Mouse (Mus musculus) neutrophil, adult 5-6 weeks (primary cell): Measurements from ENCODE around the gene Stk10. TPM values are rescaled to one million over a fixed set of nuclear protein-coding genes. Genes with fewer than 3 reads are reported as not detected.
A peak's percentile ranks its signal among the peaks of the same experiment; 100 is the strongest.

Source experiments
- ATAC-seq: fragments of 151-379, 151-347 bp; 2 replicates; pipeline ENCODE4 v1.8.0; 2017; ENCODE audit warnings: mild to moderate bottlenecking, moderate TSS enrichment; ENCODE audit not compliant: insufficient number of reproducible peaks, poor library complexity, low FRiP score, severe bottlenecking; ENCODE audit errors: extremely low read depth
- total RNA-seq: library from RNA; stranded (forward); fragments of 200-1000 nt; gene quantifications from 2 replicates; pipeline ENCODE4 v1.2.3, GENCODE M21; 2017

Stk10 gene
- total RNA-seq, 1 experiment from 2014 or later: 193 TPM

DNA sequence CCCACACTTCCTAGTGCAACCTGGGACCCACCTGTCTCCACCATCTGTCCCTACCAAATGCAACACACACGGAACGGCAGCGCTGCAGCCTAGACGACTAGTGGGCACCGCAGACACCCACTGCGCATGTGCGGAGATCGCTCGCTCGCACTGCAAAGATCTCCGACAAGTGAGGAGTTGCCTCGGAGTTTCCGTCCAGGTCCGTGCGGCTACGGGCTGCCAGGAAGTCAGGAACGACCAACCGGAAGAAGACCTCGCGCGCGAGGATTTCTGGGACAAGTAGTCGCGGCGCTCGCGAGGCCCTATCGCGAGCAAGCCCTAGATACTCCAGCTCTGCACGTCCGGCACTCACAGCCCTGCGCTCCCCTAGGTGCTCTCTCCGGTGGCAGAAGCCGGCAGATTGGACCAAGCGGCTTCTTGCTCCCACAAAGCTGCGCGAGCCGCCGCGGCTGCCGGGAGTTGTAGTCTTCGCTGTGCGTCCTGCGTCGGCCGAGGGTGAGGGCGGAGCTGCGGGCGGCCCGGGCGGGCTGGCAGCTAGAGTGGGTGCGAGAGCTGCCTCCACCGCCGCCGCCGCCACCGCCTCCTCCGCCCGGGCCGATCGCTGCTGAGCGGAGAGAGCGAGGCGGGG, 109.3 kb downstream of the Stk10 start, which contains the start of gene Fbxw11:
TSS of gene Fbxw11 (plus strand) at position 476 of the 628 bp plus-strand sequence.
- peak; percentile 82 for ATAC-seq

DNA sequence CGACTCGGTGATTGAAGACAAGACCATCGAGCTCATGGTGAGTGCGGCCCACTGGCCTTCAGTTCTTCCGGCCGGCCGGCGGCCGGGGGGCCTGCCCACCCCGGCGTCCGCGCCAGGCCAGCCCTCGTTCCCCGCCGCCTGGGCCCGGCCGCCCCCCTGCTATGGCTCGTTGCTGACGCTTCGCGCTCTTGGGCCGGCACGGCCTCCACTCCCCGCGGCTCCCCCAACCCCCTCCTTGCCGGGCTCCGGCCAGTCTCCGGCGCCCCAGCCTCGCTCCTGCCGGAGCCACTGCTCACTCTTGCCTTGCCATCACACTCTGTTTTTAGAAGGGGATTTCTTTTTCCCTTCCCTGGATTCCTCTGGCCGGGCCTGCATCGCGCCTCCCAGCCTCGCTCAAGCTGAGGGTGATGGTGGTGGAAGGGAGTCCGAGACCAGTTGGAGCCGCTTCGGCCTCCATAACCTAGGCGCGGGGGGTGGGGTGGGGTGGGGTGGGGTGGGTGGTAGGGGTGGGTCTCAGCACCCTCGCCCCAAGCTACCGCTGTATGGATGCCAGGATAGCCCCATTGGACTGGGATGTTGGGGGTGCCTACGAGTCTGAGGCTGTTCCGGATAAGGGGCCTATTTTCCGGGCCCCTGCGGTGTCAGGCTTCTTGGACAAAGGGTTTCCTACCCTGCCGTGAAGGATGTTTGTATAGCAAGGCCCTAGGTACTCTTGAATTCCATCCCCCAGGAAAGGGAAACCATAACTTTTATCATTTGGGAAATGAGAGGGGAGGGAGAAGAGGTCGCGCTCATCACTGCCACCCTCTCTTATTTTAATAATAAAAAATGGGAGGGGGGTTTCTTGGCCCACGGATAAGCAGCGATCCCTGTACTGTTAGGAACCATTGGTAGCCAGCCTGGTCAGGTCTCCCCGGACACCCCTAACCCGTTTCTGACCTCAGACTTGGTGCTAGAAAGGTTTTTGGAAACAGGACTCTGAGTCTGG, 110.1 kb downstream of the Stk10 start:
- no peak for ATAC-seq

DNA sequence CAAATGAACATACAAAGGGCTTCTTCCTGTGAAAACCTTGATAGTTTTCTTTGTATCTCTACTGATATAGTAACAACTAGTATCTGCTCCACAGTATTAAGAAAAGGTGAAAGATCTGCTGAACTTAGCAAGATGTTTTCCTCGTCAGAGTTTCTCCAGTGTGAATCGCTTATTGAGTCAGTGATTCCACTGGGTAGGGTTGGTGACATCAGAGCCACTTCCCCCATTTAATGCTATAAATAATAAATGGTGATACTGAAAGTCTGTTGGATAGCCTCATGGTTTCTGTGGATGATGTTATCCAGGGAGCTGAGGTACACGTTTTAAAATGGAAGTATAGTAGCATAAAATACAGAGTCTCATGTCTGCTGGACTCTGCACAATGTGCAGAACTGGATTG, 110.9 kb downstream of the Stk10 start:
- ATAC-seq: no peak

DNA sequence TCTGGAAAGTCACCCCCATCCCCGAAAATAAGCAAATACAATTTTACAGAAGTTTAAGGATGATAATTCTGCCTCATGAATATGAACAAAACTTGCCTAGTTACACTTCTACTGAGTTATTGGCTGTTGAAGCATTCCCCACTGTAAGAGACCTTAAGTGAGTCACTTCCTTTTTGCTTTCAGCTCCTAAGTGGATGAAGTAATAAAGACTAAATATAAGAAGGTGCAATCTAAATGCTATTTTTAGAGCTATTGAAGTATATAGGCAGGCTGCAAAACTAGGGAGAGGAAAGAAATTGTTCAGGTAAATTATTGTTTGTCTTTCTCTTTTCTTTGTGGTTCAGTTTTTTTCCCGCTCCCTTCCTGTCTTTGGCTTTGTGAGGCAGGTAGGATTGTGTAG, 114.2 kb downstream of the Stk10 start:
- ATAC-seq: no peak

DNA sequence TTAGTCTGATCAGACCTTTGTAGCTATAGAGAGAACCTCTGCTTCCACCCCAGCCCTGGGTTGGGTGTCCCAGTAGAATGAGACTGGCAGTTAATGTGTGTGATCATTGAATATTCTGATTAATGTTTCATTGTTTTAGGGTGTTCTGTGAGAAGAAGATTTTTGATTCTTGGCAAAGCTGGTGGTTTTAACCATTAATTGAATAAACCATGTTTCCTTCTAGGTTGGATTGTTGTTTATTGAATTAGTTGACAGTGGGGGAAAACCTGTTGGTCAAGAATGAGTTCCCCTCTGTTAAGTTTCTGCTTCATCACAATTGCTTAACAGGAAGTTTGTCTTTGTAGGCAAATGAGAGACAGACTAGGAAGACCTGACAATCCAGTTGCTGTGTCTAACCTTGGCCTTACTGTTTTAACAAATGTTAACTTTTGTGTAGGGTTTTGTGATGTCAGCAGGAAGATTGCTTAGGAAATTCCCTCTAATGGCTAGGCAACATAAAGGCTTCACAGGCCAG, 117.2 kb downstream of the Stk10 start:
- ATAC-seq: no peak

DNA sequence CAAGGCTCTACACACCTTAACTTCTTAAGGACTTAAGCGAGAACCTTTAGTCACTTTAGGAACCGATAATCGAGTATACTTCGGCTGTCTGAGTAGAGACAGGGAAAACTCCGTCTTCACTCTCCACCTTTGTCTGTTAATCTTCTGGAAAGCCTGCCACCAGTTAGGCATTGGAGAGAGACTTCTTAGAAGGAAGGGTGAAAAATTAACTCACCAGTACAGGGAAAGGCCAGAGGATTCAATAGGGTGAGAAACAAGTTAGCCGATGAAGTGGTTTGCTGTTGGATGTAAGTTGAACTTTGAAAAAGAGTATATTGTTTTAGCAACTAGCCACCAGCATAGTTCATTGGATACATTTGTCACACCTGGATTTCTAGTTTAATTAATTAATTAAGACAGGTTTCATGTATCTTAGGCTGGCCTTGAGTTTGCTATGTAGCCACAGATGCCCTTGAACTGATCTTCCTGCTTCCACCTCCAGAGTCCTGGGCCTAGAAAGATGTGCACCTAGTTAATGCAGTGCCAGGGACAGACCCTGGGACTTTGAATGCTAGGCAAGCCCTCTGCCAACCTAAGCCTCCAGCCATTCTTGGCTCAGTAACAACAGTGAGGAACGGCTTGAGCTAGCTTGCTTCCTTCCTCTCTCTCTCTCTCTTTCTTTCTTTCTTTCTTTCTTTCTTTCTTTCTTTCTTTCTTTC, 117.9 kb downstream of the Stk10 start:
- no peak for ATAC-seq

DNA sequence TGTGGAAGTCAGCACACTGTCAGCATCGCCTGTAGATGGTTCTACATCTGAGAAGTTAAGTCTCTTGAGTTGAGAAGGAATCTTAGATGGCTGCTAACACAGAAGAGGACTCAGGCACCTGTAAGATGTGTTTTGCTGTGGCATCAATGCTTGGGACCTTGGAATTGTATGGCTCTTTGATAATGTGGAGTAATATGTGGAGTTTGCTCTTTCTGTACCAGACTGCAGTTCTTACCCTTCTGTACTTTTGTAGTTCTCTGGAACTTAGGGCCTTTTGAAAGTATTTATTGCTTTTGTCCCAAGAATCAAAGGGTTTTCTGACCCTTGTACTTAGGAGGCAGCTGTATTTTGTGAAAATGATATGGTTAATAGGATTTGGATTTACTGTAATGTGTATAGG, 118.6 kb downstream of the Stk10 start:
- no peak for ATAC-seq

DNA sequence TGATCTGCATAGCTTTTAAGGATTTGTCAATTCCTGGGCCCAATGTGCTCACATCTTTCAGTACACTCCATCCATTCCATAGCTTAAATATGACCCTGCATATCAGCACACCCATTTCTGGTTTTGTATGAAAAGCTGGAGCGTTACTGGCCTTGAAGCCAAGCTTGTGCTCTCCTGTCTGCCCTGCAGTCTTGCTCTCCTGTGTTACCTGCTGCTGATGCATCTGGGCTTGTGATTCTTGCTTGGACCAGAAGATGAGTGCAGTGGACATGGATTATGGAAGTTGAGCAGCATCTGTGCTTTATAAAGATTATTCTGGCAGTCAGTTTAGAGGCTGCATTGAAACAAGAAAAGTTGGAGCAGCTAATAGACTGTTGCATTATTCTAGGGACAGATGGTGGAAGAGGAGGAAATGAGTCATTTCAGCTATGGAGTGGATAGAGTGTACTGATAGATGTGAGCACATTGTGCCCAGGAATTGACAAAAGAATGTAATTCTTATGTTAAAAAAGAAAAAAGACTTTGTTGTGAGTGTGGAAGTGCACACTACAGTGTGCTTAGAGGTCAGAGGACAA, 129.1 kb downstream of the Stk10 start:
- no peak for ATAC-seq

DNA sequence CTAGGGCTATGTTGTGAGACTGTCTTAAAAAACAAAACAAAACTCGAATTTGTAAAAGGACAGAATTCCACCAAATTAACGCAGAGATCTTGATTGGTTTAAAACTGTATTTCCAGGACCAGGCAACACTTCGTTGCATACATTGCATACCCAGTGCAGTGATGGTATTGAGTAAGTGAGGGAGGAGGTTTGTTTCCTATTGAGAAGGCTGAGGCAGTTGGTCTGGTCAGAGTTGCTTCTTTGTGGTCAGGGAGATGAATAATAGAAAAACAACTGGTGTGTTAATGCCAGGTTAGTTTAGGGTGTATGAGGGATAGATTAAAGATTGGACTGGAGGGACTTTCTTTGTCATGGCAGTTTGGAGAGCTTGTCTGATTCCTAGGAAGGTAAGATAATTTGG, 132.5 kb downstream of the Stk10 start:
- ATAC-seq: no peak

DNA sequence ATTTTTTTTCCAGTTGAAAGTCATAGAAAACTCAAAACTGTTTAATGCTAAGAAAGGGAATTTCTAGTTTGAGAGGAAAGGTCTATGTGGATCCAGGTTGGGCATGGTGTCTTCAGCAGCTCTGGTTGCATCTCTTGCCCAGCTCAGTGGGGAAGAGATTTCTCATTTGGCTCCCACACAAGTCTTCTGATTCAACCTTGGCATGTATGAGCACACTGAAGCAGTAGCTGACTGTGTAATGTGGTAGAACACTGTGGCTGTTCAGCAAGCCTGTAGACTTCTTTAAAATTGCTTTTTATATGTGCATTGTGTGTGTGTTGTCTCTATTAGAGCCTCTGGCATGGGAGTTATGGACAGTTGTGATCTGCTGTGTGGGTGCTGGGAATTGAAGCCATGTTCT, 133.9 kb downstream of the Stk10 start:
- no peak for ATAC-seq

DNA sequence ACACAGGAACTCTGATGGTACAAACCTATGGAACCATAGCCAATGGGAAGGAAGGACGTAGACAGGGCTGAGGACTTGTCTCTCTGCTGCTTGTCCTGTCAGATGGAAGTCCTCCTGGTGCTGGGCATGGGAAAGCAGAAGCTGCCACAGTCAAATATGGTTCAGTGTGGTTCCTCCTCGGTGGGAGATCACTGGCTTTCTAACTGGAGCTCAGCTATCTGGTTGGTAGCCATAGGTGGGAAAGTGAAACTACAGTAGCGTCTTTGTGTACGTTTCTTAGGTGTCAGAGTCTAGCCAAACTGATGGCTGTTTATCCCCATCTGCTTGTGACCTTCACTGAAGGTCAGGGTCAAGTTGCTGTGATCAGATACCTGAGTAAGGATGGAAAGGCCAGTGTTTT, 138.4 kb downstream of the Stk10 start:
- peak; percentile 19; the same call in 1 of the 2 replicates for ATAC-seq

Other genes starting within 250 kb of the Stk10 start
- gene Hba-a1, start 249.8 kb upstream of the Stk10 start, total RNA-seq: 3,990 and 4,153 TPM in 2 replicates
- gene Hbq1b, start 246.3 kb upstream of the Stk10 start, total RNA-seq: 1.2 TPM in 1 of 2 replicates, not detected in the other
- 33,715 and 35,496 TPM in 2 replicates for gene Hba-a2, start 236.8 kb upstream of the Stk10 start, total RNA-seq
- gene Hbq1a, start 233.2 kb upstream of the Stk10 start, total RNA-seq: 0.98 TPM in 1 of 2 replicates, not detected in the other
- gene Sh3pxd2b, start 185.5 kb upstream of the Stk10 start, total RNA-seq: 0.23 and 0.25 TPM in 2 replicates
- 2.0 and 6.9 TPM in 2 replicates for gene Ubtd2, start 77.9 kb upstream of the Stk10 start, total RNA-seq
- gene Efcab9, start 1.2 kb upstream of the Stk10 start, total RNA-seq: 4.5 and 4.9 TPM in 2 replicates
- 49.9 and 58.7 TPM in 2 replicates for gene Fbxw11, start 109.4 kb downstream of the Stk10 start, total RNA-seq